Mouse (Mus musculus) T-cell, adult 2 months (primary cell): ENCODE measurements around the gene Klhdc4.

Experiments
- DNase-seq: peaks from one replicate; pipeline ENCODE4 v3.0.0; 2022; ENCODE audit warnings: low spot score

The Klhdc4 gene

DNA sequence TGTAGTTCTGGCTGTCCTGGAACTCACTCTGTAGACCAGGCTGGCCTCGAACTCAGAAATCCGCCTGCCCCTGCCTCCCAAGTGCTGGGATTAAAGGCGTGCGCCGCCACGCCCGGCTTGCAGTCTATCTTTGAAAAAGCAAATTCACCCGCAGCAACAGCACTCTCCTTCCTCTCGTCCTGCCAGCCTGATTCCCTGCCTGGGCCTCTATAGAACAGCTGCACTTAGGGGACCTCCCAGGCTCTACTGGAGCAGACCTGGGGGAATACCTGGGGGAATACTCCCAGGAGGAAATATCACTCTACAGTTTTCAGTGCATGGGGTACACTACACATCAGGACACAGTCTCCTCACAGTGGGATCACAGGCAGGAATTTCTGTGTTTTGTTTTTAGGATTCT, 19.9 kb upstream of the Klhdc4 start:
- no peak for DNase-seq

DNA sequence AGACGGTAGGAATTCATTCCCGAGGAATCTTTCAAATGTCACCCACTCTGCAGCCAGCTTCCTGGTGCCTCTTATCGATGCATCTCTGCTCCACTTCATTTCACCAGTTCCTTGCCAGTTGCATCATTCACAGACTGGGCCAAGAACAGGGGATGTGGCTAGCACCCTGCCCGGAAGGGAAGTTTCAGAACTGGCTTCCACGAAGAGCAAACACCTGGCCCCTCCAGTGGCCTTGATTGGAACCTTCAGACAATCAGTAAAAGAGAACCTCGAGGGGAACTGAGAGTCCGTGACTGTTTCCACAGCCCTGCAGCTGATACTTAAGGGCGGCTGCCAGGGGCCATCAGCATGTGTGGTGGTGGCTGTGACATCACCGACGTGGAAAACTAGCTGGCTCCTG, 19.1 kb upstream of the Klhdc4 start:
- no peak for DNase-seq

DNA sequence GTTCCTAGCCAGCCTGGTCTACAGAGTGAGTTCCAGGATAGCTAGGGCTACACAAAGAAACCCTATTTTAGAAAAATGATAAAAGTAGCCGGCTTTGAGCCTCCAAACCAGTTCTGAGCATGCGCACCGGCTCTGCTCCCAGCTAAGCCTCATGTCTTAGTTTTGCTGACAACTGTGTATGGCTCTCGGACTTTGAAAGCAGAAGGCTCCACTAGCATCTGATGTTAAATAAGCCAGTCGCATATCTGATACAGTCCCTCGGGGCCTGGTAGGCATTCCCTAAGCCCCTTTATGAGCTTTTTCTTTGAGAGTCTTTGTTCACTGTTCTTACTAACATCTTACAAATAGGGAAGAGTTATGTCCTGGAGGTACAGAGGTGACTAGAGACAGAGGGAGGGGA, 18.6 kb upstream of the Klhdc4 start:
- no peak for DNase-seq

DNA sequence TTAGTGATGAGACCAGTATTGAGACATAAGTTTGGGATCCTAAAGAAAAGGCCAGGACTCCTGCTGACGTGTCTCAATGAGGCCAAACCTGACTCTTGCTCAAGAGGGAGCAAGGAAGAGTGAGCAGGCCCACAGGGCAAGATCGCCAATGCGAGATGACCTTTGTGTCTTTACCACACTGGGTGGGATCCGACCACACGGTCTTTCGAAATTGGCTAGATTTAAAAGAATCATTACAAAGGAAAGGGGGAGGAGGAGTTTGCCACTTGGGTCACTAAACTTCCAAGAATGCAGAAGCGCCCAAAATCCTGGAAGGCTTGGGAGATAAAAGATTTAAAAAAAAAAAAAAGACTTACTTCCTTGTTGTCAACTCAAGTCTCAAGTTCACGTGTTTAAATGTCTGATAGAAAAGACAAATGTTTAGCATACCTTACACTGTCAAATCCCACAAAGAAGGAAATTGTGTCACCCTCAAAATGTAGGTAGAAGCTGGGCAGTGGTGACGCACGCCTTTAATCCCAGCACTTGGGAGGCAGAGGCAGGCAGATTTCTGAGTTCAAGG, 18.0 kb upstream of the Klhdc4 start:
- DNase-seq = no peak

DNA sequence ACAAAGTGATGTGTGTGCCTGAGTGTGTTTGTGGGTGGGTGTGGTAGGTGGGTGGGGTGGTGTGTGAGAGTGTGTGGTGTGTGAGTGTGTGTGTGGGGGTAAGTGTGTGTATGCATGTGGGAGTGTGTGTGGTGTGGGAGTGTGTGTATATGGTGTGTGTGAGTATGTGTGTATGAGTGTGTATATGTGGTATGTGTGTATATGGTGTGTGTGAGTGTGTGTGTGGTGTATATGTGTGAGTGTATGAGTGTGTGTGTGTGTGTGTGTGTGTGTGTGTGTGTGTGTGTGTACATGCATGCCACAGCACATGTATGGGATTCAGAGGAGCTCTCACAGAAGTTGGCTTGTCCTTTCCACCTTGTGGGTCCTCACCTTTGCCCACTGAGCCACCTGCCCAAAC, 17.4 kb upstream of the Klhdc4 start:
- DNase-seq = no peak

DNA sequence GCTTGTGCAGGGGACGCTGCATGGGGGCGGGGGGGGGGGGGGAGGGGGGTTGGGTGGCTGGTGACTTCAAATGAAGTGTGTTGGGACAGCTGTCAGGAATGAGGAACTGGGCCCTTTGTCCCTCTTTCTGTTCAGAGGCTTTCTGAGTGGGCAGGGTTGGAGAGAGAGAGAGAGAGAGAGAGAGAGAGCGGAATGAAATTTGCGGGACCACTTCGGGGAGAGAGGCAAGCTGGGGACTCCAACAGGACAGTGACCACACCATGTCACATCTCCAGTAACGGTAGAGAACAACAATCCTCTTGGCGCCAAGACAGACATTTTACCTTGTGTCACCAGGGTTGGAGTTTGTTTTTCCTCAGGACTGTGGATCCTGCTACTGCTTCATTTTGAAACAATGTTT, 15.4 kb upstream of the Klhdc4 start:
- no peak for DNase-seq

DNA sequence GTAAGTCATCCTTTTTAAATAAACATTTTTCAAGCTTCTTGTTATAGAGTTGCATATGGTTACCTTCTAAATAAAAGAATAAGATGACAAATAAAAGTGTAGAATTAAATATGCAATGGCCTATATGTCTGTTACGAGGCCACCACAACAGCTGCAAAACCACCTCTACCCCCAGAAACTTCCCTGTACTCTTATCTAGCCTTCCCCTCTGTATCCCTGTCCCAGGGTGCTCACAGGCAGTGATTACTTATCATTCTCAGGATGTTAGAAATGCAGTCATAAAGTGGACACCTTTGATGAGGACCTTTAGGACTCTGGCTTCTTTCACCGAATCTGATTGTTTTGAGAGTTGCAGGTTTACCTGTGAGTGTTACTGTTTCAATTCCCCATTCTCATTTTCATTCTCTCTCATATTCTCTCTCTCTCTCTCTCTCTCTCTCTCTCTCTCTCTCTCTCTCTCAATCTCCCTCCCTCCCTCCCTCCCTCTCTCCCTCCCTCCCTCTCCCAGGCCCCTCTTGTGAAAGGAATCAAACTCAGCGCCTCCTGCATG, 13.9 kb upstream of the Klhdc4 start:
- DNase-seq = no peak

DNA sequence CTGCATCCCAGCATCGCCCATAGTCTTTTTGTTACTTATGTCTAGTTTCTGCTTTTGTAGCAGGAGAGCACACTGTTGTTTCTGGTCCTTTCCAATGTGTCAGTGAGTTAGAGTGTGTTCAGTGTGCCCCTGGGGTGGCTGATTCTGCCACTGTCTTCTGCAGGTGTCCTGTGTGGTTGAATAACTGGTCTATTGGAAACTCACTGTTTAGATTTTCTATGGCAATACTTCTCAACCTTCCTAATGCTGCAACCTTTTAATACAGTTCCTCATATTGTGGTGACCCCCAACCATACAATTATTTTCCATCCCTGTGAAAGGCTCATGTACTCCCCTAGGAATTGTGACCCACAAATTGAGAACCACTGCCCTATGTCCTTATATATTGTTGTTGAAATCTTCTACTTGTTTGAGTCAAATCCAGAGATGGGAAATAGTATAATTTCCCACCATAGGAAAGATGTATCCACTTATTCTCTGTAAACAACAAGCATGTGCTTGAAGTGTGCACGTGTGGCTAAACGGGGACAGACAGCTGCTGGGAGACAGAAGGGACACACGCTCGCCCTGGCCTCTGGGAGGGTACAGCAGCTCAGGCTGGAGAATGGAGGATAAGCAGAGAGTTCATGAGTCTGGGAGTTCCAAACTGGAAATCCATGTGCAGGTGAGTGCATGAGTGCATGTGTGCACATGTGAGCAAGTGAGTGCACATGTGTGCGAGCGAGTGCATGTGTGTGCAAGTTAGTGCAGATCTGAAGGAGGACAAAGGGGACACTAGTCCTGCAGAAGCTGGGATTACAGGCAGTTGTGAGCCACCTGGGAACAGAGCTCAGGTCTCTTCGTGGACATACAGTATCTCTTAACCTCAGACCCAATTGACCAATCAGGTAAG, 12.9 kb upstream of the Klhdc4 start:
- no peak for DNase-seq

DNA sequence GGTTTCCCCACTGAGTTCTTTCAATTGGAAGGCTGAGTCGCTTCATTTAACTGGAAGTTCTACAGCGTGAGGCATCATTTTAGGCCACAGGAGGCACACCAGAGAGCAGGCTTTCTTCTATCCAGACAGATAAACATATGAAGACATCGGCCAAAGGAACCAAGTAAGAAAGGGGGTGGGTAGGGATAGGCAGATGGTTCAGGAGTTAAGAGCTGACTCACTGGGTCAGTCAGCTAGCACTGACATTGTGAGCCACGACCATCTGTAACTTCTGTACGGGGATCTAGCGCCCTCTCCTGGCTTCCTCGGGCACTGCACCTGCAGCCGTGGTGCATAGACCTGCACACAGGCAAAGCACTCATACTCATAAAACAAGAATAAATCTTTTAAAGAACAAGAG, 11.9 kb upstream of the Klhdc4 start:
- DNase-seq = peak; percentile 61

DNA sequence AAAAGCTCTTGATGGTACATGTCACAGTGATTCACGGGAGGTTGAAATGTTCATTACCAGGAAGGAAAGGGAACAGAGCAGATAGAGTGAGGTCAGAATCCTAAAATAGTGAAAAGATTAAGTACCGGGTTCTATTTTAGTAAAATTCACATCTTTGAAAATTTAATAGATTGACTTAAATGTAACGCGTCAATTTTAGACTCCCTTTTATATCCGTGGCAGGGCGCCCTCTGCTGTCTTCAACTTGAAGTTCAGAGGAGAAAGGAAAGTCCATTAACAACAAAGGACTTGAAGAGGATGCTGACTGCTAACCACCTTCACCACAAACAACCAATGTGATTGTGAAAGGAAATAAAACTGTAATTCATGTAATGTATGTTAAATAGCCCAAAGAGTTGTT, 3.1 kb upstream of the Klhdc4 start:
- peak; percentile 82 for DNase-seq

DNA sequence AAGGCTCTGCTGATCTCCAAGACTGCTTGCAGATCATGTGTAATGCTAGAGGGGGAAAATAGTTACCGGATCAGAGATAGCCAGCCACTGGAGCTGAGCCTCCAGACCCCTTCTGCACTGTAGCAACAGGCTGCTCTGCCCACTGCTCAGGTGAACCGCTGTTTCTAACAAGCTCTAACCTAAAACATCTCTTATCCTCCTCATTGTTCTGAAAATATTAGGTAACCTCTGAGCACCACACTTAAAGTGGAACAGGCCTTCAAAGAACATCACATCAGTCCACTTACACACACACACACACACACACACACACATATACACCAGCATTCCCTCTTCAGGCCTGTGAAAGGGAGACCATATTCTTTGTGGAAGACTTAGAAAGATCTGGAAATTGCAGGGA, 2.7 kb upstream of the Klhdc4 start:
- DNase-seq = no peak

DNA sequence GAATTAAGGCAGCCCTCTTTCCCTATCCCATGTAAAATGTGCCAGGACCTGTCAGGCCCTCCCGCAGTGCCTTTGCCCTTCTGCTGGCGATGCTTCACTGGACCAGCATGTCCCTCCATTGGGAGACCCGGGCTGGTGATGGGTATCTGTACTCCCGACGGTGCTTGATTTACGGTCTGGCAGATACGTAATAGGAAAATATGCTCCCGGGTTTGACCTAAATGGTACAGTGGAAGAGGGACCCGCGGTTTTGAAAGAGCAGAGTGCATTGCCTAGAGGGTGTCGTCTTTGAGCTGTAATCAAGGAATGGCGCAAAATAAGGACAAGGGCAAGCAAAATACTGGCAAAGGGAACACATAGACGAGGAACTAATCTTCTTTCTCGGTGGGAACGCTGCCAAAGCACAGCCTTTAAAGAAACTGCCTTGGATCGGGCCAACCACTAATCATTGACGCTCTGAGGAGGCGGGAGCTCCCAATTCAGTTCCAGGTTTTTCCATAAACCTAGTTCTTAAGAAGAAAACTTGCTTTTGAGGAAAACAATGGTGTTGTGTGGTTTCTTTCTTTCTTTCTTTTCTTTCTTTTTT, 501 bp upstream of the Klhdc4 start:
- no peak for DNase-seq

DNA sequence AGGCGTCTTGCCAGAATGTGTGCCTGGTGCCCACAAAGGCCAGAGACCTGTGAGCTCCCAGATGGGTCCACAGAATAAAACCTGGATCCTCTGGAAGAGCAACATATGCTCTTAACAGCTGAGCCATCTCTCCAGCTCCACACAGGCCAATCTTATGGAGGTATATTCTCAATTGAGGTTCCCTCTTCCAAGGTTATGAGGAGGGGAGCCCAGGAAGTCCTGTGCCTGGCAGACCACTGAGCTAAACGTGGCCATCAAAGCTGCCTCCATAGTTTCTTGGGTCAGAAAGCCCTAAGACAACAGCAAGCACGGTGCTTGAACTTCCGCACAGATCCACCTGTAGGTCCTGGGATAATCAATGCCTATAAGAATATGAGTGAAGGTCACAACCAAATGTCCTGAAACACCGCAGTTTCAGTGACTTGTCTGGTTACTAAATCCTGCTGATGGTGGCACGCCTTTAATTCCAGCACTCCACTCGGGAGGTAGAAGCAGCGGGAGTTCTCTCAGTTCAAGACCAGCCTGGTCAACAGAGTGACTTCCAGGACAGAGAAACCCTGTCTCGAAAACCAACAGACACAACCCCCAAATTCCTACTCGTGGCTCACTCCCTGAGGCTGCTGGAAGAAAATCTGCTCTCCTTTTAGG, 869 bp downstream of the Klhdc4 start:
- DNase-seq = no peak

DNA sequence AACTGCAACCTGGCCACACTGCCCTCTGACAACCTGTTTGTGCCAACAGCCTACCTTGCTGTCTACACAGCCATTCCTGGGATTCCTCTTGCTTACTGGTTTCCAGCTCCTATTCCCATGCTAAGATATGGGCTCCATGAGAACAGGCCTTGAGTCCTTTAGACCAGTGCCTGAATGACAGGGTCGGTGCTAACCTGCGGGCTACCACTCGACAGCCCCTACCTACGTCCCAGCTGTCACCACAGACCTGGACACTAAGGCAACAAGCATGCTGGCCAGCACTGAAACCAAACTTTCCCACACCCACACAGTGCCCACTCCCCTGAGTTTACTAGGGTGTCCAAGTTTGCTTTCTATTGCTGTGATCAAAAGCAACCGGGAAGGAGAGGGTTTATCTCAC, 1.6 kb downstream of the Klhdc4 start:
- DNase-seq = no peak

DNA sequence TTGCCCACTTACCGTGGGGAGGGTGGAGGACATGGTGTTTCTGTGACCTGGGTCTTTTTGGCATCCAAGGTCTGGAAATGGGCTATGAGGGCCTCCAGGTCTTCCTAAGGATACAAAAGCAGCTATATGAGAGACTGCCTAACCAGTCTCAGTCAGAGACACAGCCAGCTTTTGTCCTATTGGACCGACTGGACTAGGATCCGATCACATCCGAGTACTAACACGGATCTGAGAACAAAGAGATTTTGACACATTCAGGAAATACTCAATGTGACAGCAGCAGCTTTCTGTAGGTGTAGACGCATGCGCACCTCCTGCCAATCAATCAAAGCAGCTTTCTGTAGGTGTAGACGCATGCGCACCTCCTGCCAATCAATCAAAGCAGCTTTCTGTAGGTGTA, 7.6 kb downstream of the Klhdc4 start:
- no peak for DNase-seq

DNA sequence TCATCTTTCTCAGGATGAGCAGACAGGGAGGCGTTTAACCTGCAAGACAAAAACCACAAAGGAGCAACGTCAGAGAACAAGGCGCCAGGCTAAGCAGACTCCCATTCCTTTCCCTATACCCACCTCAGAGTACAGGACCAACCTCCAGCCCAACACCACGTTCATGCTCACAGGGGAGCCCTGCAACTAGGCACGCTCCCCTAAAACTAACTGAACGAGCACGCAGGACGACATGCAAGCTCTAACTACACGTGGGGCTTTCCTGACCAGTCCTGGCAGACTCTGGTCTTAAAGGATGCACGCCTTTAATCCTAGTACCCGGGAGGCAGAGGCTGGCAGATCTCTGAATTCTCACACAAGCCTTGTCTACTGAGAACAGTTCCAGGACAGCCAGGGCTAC, 8.0 kb downstream of the Klhdc4 start:
- no peak for DNase-seq

DNA sequence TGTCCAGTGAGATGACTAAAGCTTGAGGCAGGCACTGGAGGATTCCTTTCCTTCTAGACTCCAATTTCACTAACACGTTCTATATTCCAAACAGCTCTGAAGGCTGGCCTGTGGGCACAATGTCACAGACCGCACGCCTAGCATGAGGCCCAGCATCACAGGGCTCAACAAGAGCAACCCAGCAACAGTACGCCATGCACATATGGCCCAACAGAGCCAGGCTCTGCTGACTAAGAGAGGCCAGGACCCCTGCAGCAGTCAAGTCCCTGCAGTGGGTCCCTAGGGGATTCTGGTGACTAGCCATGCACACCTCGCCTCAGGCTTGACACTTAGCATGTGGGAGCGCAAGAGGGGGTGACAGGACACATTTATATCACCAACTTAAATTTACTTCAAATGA, 8.5 kb downstream of the Klhdc4 start:
- no peak for DNase-seq

DNA sequence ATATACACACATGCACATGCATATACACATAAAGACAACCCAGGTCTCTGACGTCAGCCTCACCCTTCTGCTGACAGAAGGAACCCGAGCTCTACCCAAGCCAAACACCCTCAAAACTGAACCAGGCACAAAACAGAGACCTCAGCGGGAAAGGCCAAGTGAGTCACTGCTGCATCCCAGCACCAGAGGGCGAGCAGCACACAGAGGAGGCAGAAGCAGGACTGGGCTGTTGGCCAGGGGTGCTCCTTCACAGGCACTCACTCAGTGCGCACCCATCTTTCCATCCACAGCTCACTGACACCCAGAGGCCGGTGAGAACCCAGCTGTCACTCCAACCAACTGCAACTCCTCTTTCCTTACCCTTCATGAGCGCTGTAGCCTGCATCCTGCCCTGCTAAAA, 11.1 kb downstream of the Klhdc4 start:
- no peak for DNase-seq

DNA sequence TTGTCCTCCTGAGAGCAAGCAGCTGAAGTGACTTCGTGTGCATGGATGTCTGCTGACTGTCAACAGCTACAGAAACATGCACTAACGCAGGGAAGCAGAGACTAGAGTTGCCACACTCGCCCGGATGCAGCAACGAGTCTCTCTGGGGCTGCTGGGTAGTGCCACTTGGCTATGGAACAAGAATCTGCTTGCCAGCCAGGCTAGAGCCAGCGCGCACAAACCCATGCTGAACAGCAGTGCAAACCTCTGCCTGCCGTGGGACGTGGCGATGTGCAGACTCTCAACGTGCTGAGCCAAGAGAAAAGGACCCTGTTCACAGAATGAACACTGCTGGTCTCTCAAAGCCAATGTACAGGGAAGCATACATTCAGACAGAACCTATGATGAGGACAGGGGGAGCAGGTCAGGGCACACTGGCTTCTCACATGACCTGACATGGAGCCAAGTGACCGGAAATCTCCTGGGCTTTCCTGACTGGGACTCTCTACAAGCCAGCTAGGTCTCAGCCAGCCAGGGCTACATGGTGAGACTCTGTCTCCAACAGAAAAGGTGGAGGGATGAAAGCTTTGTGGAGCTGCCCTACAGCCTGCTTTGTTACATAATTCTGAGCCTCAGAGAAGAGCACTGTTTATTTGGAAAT, 17.3 kb downstream of the Klhdc4 start:
- DNase-seq = no peak

DNA sequence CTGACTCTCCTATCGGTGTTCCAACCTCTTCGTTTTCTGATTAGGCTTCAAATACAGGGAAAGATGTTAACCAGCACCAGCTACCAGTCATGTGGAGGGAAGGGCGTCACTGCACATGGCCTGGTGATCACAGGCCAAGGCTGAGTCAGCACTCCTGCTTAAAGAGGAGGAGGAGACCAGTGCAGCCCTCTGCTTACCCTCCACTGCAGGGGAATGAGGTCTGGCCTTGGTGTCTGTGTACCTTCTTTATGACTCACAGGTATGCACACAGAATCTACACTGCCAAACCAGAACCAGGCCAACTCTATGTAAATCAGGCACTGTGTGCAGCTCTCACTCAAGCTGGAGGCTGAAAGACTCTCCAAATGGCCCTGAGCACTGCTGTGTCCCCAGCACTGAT, 17.9 kb downstream of the Klhdc4 start:
- no peak for DNase-seq

DNA sequence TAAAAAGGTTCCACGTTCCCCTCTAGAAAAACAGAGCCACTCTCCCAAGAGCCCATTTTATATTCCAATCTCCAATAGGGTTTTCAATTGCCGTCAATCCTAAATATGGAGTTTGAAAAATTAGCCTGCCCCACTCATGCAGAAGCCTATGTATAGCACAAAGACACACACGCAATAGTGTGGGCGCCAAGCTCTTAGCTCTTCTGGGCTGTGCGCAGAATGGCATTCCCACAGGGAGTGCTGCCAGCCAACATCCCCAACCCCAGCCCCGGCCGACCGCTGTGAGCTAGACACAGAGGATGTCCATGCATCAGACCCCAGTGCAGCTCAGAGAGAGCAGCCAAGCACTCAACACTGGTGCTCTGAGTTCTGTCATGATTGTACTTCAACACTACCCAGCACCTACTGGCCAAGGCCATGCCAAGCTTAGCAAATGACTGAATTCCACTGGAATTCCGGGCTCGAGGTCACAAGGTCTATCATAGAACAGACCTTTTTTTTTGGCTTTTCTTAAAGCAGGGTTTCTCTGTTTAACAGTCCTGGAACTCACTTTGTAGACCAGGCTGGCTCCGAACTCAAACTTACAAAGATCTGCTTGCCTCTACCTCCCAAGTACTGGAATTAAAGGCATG, 19.7 kb downstream of the Klhdc4 start:
- no peak for DNase-seq

DNA sequence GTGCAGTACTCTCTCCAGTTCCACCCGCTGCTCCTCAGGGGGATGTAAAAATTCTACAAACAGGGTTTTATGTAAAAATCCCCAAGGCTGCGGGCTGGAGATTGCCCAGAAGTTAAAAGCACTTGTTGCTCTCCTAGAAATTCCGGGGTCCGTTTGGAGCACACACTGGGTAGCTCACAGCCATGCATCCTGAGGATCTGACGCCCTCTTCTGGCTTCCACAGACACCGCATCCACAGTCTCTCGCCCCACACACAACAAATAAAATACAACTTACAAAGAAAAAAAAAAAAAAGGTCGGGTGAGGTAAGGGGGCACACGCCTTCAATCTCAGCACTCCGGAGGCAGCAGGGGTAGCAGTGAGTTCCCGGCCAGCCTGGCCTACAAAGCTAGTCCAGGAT, 21.3 kb downstream of the Klhdc4 start:
- DNase-seq = no peak
